Mouse (Mus musculus) ZHBTc4 (cell line): Measurements from ENCODE around the gene Slc12a4.

Experiments
- DNase-seq: peaks from one replicate; pipeline ENCODE4 v3.0.0-alpha.2; 2011; ENCODE audit warnings: low read depth, low spot score

The Slc12a4 gene

GRCm38 (mm10) chr8:105933762-105934161, 32.1 kb downstream of the Slc12a4 start, which contains the start of gene Ctrl:
Gene Ctrl, minus strand, starts transcription at chr8:105933862.
- DNase-seq = no peak

- no peak for DNase-seq
These were observed 33.4 kb downstream of the Slc12a4 start for GRCm38 (mm10) chr8:105932525-105932924.

GRCm38 (mm10) chr8:105931271-105931670, 34.6 kb downstream of the Slc12a4 start:
- no peak for DNase-seq

- DNase-seq = peak; percentile 88
These were observed 35.3 kb downstream of the Slc12a4 start for GRCm38 (mm10) chr8:105930602-105931001.

- no peak for DNase-seq
These were observed 40.8 kb downstream of the Slc12a4 start for GRCm38 (mm10) chr8:105925123-105925522.

GRCm38 (mm10) chr8:105919390-105919789, 46.5 kb downstream of the Slc12a4 start:
- DNase-seq = no peak

GRCm38 (mm10) chr8:105900941-105901616, 64.8 kb downstream of the Slc12a4 start:
- DNase-seq = no peak

- peak; percentile 98 for DNase-seq
These were observed 65.5 kb downstream of the Slc12a4 start, which contains the start of gene Pskh1 for GRCm38 (mm10) chr8:105900180-105900940. Gene Pskh1, plus strand, starts transcription at chr8:105900441.

- DNase-seq = no peak
These were observed 68.0 kb downstream of the Slc12a4 start for GRCm38 (mm10) chr8:105897801-105898480.
